Mouse (Mus musculus) olfactory bulb, adult 2 months (tissue): Measurements from ENCODE around the gene Gm21671. TPM values are rescaled to one million over a fixed set of nuclear protein-coding genes. Genes with fewer than 3 reads are reported as not detected.
"Not testable (repeated sequence)": the region's sequence is repeated elsewhere in the genome, so short reads cannot be mapped to it uniquely, and the experiment has no call there.

ENCODE experiments used
- H3K27ac ChIP-seq: fragments of 200-500 bp; 2 replicates; pipeline ENCODE4 v1.5.1; 2012; ENCODE audit warnings: low read depth, low read length; ENCODE audit not compliant: insufficient read depth
- H3K4me1 ChIP-seq: fragments of 200-500 bp; 2 replicates; pipeline ENCODE4 v1.6.1; 2012; ENCODE audit warnings: low read length; ENCODE audit not compliant: control insufficient read depth, insufficient read depth
- H3K4me3 ChIP-seq: fragments of 200-500 bp; 2 replicates; pipeline ENCODE4 v1.5.1; 2012; ENCODE audit warnings: mild to moderate bottlenecking, low read depth, low read length, moderate library complexity; ENCODE audit not compliant: insufficient read depth
- WGBS: fragments of 180-500 bp; shearing (Covaris S2); methylation state at CpG from one replicate; pipeline ENCODE4 v1.1.7; 2018; 5-methylcytosine and 5-hydroxymethylcytosine counted together
- polyA plus RNA-seq: library from polyadenylated mRNA; stranded (reverse); fragments of >200 nt; gene quantifications from 2 replicates; pipeline ENCODE4 v1.2.4, GENCODE M21; 2012; ENCODE audit warnings: low replicate concordance; ENCODE audit not compliant: missing spikeins, insufficient read depth, insufficient read length

Gm21671 gene
- polyA plus RNA-seq: not detected in 2 replicates

DNA sequence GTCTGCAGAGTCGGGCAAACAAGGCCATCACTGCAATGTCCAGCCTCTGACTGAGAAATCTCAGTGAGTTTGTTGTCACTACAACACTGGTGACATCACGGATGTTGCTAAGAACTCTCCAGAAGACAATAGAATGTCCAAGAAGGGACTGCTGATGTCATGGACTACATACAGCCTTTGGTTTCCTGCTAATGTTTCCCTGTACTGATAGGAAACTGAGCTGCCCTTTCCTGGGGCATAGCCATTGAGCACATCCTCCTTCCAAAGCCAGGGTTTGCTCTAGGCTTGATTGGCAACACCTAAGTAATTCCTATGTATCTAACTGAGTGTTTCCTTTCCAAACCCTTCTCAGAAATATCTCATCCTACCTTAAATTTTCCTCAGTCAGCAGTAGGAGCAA is at the start of gene Gm21671:
Gm21671 (minus strand) TSS at position 101 of the 400 bp plus-strand sequence.
- 71% methylated on average over 2 of the region's 2 CpGs for WGBS
- H3K4me3 ChIP-seq, H3K27ac ChIP-seq, H3K4me1 ChIP-seq: not testable (repeated sequence)

DNA sequence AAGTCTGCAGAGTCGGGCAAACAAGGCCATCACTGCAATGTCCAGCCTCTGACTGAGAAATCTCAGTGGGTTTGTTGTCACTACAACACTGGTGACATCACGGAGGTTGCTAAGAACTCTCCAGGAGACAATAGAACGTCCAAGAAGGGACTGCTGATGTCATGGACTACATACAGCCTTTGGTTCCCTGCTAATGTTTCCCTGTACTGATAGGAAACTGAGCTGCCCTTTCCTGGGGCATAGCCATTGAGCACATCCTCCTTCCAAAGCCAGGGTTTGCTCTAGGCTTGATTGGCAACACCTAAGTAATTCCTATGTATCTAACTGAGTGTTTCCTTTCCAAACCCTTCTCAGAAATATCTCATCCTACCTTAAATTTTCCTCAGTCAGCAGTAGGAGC is 34.3 kb upstream of the Gm21671 start, which contains the start of gene Gm21698:
Gm21698 (minus strand) TSS at position 101 of the 400 bp plus-strand sequence.
- H3K4me3 ChIP-seq, H3K4me1 ChIP-seq, H3K27ac ChIP-seq: not testable (repeated sequence)
- no CpG with 5 or more reads among the region's 3 CpGs for WGBS

DNA sequence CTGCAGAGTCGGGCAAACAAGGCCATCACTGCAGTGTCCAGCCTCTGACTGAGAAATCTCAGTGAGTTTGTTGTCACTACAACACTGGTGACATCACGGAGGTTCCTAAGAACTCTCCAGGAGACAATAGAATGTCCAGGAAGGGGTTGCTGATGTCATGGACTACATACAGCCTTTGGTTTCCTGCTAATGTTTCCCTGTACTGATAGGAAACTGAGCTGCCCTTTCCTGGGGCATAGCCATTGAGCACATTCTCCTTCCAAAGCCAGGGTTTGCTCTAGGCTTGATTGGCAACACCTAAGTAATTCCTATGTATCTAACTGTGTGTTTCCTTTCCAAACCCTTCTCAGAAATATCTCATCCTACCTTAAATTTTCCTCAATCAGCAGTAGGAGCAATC is 18.3 kb upstream of the Gm21671 start, which contains the start of gene Gm21680:
Gm21680 (minus strand) TSS at position 101 of the 400 bp plus-strand sequence.
- WGBS: no CpG with 5 or more reads among the region's 2 CpGs
- H3K4me3 ChIP-seq, H3K4me1 ChIP-seq, H3K27ac ChIP-seq: not testable (repeated sequence)

GRCm38 (mm10) chr5:25957050-25957449 is 2.8 kb upstream of the Gm21671 start:
- 67% methylated on average over 17 of the region's 17 CpGs for WGBS
- not testable (repeated sequence) for H3K4me1 ChIP-seq, H3K27ac ChIP-seq
- peak overlapping the region; percentile 32 for H3K4me3 ChIP-seq

- not testable (repeated sequence) for H3K4me1 ChIP-seq, H3K27ac ChIP-seq
- WGBS: 34% methylated on average over 32 of the region's 32 CpGs
- H3K4me3 ChIP-seq: peak overlapping the region; percentile 32
These were observed 2.4 kb upstream of the Gm21671 start for GRCm38 (mm10) chr5:25956611-25957010.

DNA sequence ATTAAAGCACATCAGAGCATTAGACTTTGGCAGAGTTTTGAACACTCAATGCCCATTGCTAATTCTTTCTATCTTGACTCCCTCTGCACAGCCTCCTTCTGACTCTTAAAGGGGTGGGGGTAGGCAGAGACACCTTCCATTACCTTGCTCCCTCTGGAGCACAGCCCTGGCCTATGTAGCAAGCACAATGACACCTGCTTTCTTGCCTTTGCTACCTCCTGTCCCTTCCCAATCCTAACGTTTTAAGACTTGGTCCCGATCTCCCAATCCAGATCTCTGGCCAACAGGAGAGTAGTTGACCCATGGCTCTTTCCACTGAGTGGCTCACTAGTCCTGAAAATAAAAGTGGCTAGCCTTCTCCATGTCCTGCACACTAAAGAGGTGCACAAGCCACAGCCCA is 8.8 kb downstream of the Gm21671 start:
- H3K27ac ChIP-seq, H3K4me1 ChIP-seq, H3K4me3 ChIP-seq: not testable (repeated sequence)
- 86% methylated on average over 2 of the region's 2 CpGs for WGBS

GRCm38 (mm10) chr5:25942281-25942680 is 11.9 kb downstream of the Gm21671 start, which contains the start of gene Gm21663:
Gene Gm21663 (minus strand): TSS chr5:25942381.
- WGBS: 59% methylated on average over 2 of the region's 2 CpGs
- not testable (repeated sequence) for H3K4me3 ChIP-seq, H3K4me1 ChIP-seq, H3K27ac ChIP-seq

Other genes starting within 250 kb of the Gm21671 start
- gene Xrcc2, start 248.6 kb downstream of the Gm21671 start, polyA plus RNA-seq: not detected in 2 replicates
- gene Actr3b, start 194.4 kb downstream of the Gm21671 start, polyA plus RNA-seq: not detected in 2 replicates
- not detected in 2 replicates for gene Gm21663, start 12.0 kb downstream of the Gm21671 start, polyA plus RNA-seq
- not detected in 2 replicates for gene Gm21680, start 18.2 kb upstream of the Gm21671 start, polyA plus RNA-seq
- gene Gm21698, start 34.2 kb upstream of the Gm21671 start, polyA plus RNA-seq: not detected in 2 replicates
- not detected in 2 replicates for gene Gm1979, start 50.4 kb upstream of the Gm21671 start, polyA plus RNA-seq
- gene Gm5862, start 68.5 kb upstream of the Gm21671 start, polyA plus RNA-seq: not detected in 2 replicates
- not detected in 2 replicates for gene Speer4a, start 85.1 kb upstream of the Gm21671 start, polyA plus RNA-seq
- not detected in 2 replicates for gene Gm7347, start 104.2 kb upstream of the Gm21671 start, polyA plus RNA-seq
- gene Gm10471, start 134.9 kb upstream of the Gm21671 start, polyA plus RNA-seq: not detected in 2 replicates
- gene 5031410I06Rik, start 150.9 kb upstream of the Gm21671 start, polyA plus RNA-seq: not detected in 2 replicates
- not detected in 2 replicates for gene Gm10220, start 167.0 kb upstream of the Gm21671 start, polyA plus RNA-seq